Mouse (Mus musculus) intestine, embryonic 14.5 days (tissue): Measurements from ENCODE around the gene Usp50. TPM values are rescaled to one million over a fixed set of nuclear protein-coding genes. Genes with fewer than 3 reads are reported as not detected.

ENCODE experiments used
- ATAC-seq: fragments of 200-750 bp; cut with Nextera tagmentation; replicated peaks from 2 replicates; pipeline ENCODE4 v1.8.0; 2017; ENCODE audit warnings: low read depth, moderate number of reproducible peaks, moderate TSS enrichment, moderate library complexity; ENCODE audit not compliant: low FRiP score, low TSS enrichment
- DNase-seq: peaks from one replicate; pipeline ENCODE4 v3.0.0-alpha.2; 2018; ENCODE audit warnings: low spot score
- H3K27ac ChIP-seq: fragments of 300-500 bp; sonication (generic); 2 replicates; pipeline ENCODE4 v1.5.1; 2014; ENCODE audit warnings: low read depth, mild to moderate bottlenecking, control low read depth
- H3K27me3 ChIP-seq: fragments of 300-500 bp; sonication (generic); replicated peaks from 2 replicates; pipeline ENCODE4 v1.6.1; 2014; ENCODE audit warnings: low read length, control low read depth; ENCODE audit not compliant: control insufficient read depth, insufficient read depth
- H3K36me3 ChIP-seq: fragments of 300-500 bp; sonication (generic); 2 replicates; pipeline ENCODE4 v1.6.1; 2014; ENCODE audit warnings: low read length, control low read depth; ENCODE audit not compliant: control insufficient read depth, insufficient read depth
- H3K4me1 ChIP-seq: fragments of 300-500 bp; sonication (generic); replicated peaks from 2 replicates; pipeline ENCODE4 v1.6.1; 2014; ENCODE audit warnings: low read length, control low read depth, mixed read lengths; ENCODE audit not compliant: control insufficient read depth, insufficient read depth
- H3K4me2 ChIP-seq: fragments of 300-500 bp; sonication (generic); 2 replicates; pipeline ENCODE4 v1.6.1; 2014; ENCODE audit warnings: low read length
- H3K4me3 ChIP-seq: fragments of 300-500 bp; sonication (generic); 2 replicates; pipeline ENCODE4 v1.5.1; 2014; ENCODE audit warnings: low read depth, low read length, control low read depth, mixed read lengths
- H3K9ac ChIP-seq: fragments of 300-500 bp; sonication (generic); 2 replicates; pipeline ENCODE4 v1.6.1; 2014; ENCODE audit warnings: mild to moderate bottlenecking, low read length
- H3K9me3 ChIP-seq: fragments of 300-500 bp; sonication (generic); 2 replicates; pipeline ENCODE4 v1.6.1; 2016; ENCODE audit warnings: low read length, control low read depth; ENCODE audit not compliant: control insufficient read depth
- WGBS: fragments of 180-500 bp; shearing (Covaris S2); extraction: QIAGEN DNeasy Blood & Tissue Kit; methylation state at CpG from one replicate; pipeline ENCODE4 v1.1.7; 2014; 5-methylcytosine and 5-hydroxymethylcytosine counted together
- polyA plus RNA-seq: library from polyadenylated mRNA; unstranded; fragments of >200 nt; fragmentation: Nextera tagmentation; extraction: Ambion mirVana; gene quantifications from 2 replicates; pipeline ENCODE4 v1.2.1, GENCODE M21; 2014

Gene Usp50
- polyA plus RNA-seq, 1 experiment from 2014 or later = 2.4 TPM

GRCm38 (mm10) chr2:126712950-126713349 lies 70.3 kb downstream of the Usp50 start:
- no peak for DNase-seq
- ATAC-seq = no peak
- H3K9ac ChIP-seq = no peak overlapping the region
- H3K27ac ChIP-seq = no peak overlapping the region
- no peak overlapping the region for H3K4me3 ChIP-seq
- no peaks in the 10 kb centered on the region for H3K27me3 ChIP-seq
- H3K36me3 ChIP-seq = peaks cover 6% of the 10 kb centered on the region; the same call in 1 of the 2 replicates
- no peak overlapping the region for H3K4me2 ChIP-seq
- H3K9me3 ChIP-seq = no peaks in the 10 kb centered on the region
- peaks cover 5% of the 10 kb centered on the region for H3K4me1 ChIP-seq

- Histone ChIP-seq H3K9me3 (no peaks in the 10 kb centered on the region), H3K4me1 (peaks cover 8% of the 10 kb centered on the region), H3K9ac (no peak overlapping the region), H3K4me2 (no peak overlapping the region), H3K27me3 (no peaks in the 10 kb centered on the region), H3K36me3 (0 out of 2 replicates have a peak, but pooled peaks cover 4% of the 10 kb centered on the region), H3K4me3 (no peak overlapping the region), H3K27ac (no peak overlapping the region)
- no peak for ATAC-seq
- 95% methylated on average over 5 of the region's 5 CpGs for WGBS
- no peak for DNase-seq
These were observed 70.7 kb downstream of the Usp50 start for GRCm38 (mm10) chr2:126712526-126712925.

GRCm38 (mm10) chr2:126708361-126708760 lies 74.9 kb downstream of the Usp50 start:
- ATAC-seq (no peak), DNase-seq (no peak)
- Histone ChIP-seq H3K4me2 (peak overlapping the region; percentile 88), H3K27ac (no peak overlapping the region), H3K27me3 (no peaks in the 10 kb centered on the region), H3K4me1 (peaks cover 8% of the 10 kb centered on the region), H3K36me3 (0 out of 2 replicates have a peak, but pooled peaks cover 4% of the 10 kb centered on the region), H3K4me3 (peak overlapping the region; percentile 68), H3K9me3 (no peaks in the 10 kb centered on the region), H3K9ac (no peak overlapping the region)
- 85% methylated on average over 4 of the region's 4 CpGs for WGBS

GRCm38 (mm10) chr2:126707438-126707779 lies 75.9 kb downstream of the Usp50 start:
- Histone ChIP-seq H3K9me3 (no peaks in the 10 kb centered on the region), H3K4me1 (peaks cover 8% of the 10 kb centered on the region), H3K9ac (peak overlapping the region; percentile 86), H3K4me2 (peak overlapping the region; percentile 88), H3K27ac (peak overlapping the region; percentile 64; the same call in 1 of the 2 replicates), H3K36me3 (0 out of 2 replicates have a peak, but pooled peaks cover 4% of the 10 kb centered on the region), H3K27me3 (no peaks in the 10 kb centered on the region), H3K4me3 (peak overlapping the region; percentile 68)
- WGBS = under 1% methylated on average over 23 of the region's 23 CpGs
- ATAC-seq = peak; percentile 85
- no peak for DNase-seq

GRCm38 (mm10) chr2:126706759-126707437 lies 76.4 kb downstream of the Usp50 start, which contains the start of gene Usp8:
Gene Usp8 (plus strand): TSS chr2:126707328.
- no peaks in the 10 kb centered on the region for H3K27me3 ChIP-seq
- no peaks in the 10 kb centered on the region for H3K9me3 ChIP-seq
- H3K9ac ChIP-seq = peak within 1 kb of the TSS; percentile 86
- DNase-seq (peak; percentile 98), ATAC-seq (peak; percentile 99)
- 2% methylated on average over 47 of the region's 47 CpGs for WGBS
- peak within 1 kb of the TSS; percentile 64; the same call in 1 of the 2 replicates for H3K27ac ChIP-seq
- H3K4me2 ChIP-seq = peak within 1 kb of the TSS; percentile 88
- 0 out of 2 replicates have a peak, but pooled peaks cover 4% of the 10 kb centered on the region for H3K36me3 ChIP-seq
- peak within 1 kb of the TSS; percentile 68 for H3K4me3 ChIP-seq
- peaks cover 8% of the 10 kb centered on the region for H3K4me1 ChIP-seq

GRCm38 (mm10) chr2:126695285-126695684 lies 88.0 kb downstream of the Usp50 start:
- H3K9ac ChIP-seq = no peak overlapping the region
- H3K27me3 ChIP-seq = no peaks in the 10 kb centered on the region
- no peaks in the 10 kb centered on the region for H3K9me3 ChIP-seq
- H3K4me1 ChIP-seq = no peaks in the 10 kb centered on the region
- H3K4me3 ChIP-seq = no peak overlapping the region
- no peak overlapping the region for H3K27ac ChIP-seq
- H3K36me3 ChIP-seq = no peaks in the 10 kb centered on the region
- H3K4me2 ChIP-seq = no peak overlapping the region
- no peak for ATAC-seq
- no peak for DNase-seq
- WGBS = 84% methylated on average over 6 of the region's 6 CpGs

- Histone ChIP-seq H3K4me3 (no peak overlapping the region), H3K4me1 (no peaks in the 10 kb centered on the region), H3K9me3 (no peaks in the 10 kb centered on the region), H3K36me3 (no peaks in the 10 kb centered on the region), H3K27ac (no peak overlapping the region), H3K27me3 (no peaks in the 10 kb centered on the region), H3K4me2 (no peak overlapping the region), H3K9ac (no peak overlapping the region)
- ATAC-seq = no peak
- no peak for DNase-seq
- WGBS = 86% methylated on average over 3 of the region's 3 CpGs
These were observed 92.0 kb downstream of the Usp50 start for GRCm38 (mm10) chr2:126691290-126691689.

- H3K4me2 ChIP-seq = no peak overlapping the region
- H3K4me1 ChIP-seq = no peaks in the 10 kb centered on the region
- H3K4me3 ChIP-seq = no peak overlapping the region
- H3K36me3 ChIP-seq = peaks cover 16% of the 10 kb centered on the region
- H3K27me3 ChIP-seq = no peaks in the 10 kb centered on the region
- ATAC-seq (no peak), DNase-seq (no peak)
- no peak overlapping the region for H3K27ac ChIP-seq
- 88% methylated on average over 1 of the region's 1 CpGs for WGBS
- H3K9ac ChIP-seq = no peak overlapping the region
- peaks cover 6% of the 10 kb centered on the region for H3K9me3 ChIP-seq
These were observed 100.3 kb downstream of the Usp50 start for GRCm38 (mm10) chr2:126682937-126683336.

GRCm38 (mm10) chr2:126682333-126682732 lies 100.9 kb downstream of the Usp50 start:
- peaks cover 16% of the 10 kb centered on the region for H3K36me3 ChIP-seq
- no peaks in the 10 kb centered on the region for H3K4me1 ChIP-seq
- H3K9ac ChIP-seq = no peak overlapping the region
- DNase-seq (no peak), ATAC-seq (no peak)
- no peak overlapping the region for H3K4me3 ChIP-seq
- H3K27ac ChIP-seq = no peak overlapping the region
- H3K4me2 ChIP-seq = no peak overlapping the region
- H3K9me3 ChIP-seq = peaks cover 6% of the 10 kb centered on the region
- 51% methylated on average over 2 of the region's 2 CpGs for WGBS
- H3K27me3 ChIP-seq = no peaks in the 10 kb centered on the region
